Mouse (Mus musculus) CH12.LX (cell line): Measurements from ENCODE around the gene Myocos.

Experiments used
- CTCF ChIP-seq, 2 experiments: IDR thresholded peaks in 1 of 2; conservative IDR thresholded peaks in 1 of 2; 2 replicates each; pipeline ENCODE4 v1.5.1; 2011 to 2012; ENCODE audit warnings: low read depth in 2 of 2, low read length in 2 of 2, improper control_type of control experiment in 1 of 2, inconsistent platforms in 1 of 2, mild to moderate bottlenecking in 1 of 2, moderate library complexity in 1 of 2
- ELF1 ChIP-seq: IDR thresholded peaks from 2 replicates; pipeline ENCODE4 v1.6.1; 2014; ENCODE audit warnings: low read depth, mild to moderate bottlenecking, inconsistent platforms, low read length, improper control_type of control experiment

DNA sequence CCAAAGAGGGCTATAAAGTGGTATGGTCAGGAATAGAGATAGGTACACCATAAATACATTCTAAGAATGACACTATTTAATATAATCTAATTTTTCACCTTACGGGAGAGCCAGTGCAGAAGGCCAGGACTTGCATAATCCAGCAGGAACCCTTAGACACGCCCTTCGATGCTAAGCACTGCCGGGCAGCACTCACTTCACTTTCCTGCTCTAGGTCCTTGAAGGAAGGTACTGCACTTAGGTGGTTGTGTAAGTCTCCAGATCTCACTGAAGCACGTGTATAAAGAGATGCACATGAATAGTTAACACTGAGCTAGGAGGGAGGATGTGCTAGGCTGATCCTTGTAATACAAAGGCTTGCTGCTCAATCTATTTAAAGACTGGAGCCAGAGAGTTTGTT, 58.4 kb downstream of the Myocos start:
- TF ChIP-seq ELF1, result no peak
- TF ChIP-seq CTCF (conservative IDR thresholded peaks at IDR 0.05 in 1 of 2, IDR thresholded peaks at IDR 0.05 in 1 of 2; ENCODE audit: low read depth in 2 of 2, low read length in 2 of 2), result no peak
